Mouse (Mus musculus) megakaryocyte, embryonic 14.5 days (primary cell): ENCODE measurements around the gene Ntrk3.

ENCODE experiments used
- FLI1 ChIP-seq: IDR thresholded peaks from 2 replicates; pipeline ENCODE4 v1.6.1; 2012; ENCODE audit warnings: low read length, inconsistent platforms, mixed read lengths
- GATA1 ChIP-seq: IDR thresholded peaks from 3 replicates; pipeline ENCODE4 v1.6.1; 2012; ENCODE audit warnings: mixed read lengths, low read length, inconsistent platforms, borderline replicate concordance

DNA sequence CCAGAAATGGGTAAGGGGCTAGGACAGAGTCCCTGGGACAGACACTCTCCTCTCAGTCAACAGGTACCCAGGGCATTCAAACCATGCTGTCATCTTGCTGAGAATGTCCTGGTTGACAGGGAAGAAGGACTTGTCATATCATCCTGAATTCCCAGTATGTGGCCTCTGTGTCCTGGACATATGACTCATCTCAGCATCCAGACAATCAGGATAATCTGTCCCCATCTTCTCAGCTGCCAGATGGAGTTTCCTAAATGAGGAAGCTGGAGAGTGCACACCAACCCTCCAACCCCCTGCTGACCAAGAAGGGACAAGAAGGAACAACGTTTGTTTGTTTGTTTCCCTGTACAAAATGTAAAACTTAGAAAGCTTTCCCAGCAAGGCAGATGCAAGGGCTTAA, 156.5 kb downstream of the Ntrk3 start:
- TF ChIP-seq FLI1: no peak
- TF ChIP-seq GATA1: no peak
